In genomic region chr5:138165594-138165993, GRCm38 (mm10) we compare ENCODE assay signal across 18 mouse cellular contexts. TPM values are rescaled to one million over a fixed set of nuclear protein-coding genes. Genes with fewer than 3 reads are reported as not detected.
DNase-seq lines count a peak whose midpoint lies in the region; ATAC-seq lines count a peak whose summit lies in the region.
"Had no signal": no experiment of that assay in that cellular context is flagged by ENCODE, and none has a peak within 500 bp of the region (broad histone marks: within the 10 kb centered on the region; RNA-seq: fewer than 3 reads in every experiment).

No protein-coding gene starts in this region.

- H3K9ac ChIP-seq in forebrain, embryonic 11.5 days (ENCODE audit: low read length), result no peak overlapping the region
- H3K9ac ChIP-seq in midbrain, embryonic 15.5 days, result no peak overlapping the region
- no peak overlapping the region for H3K9ac ChIP-seq in midbrain, embryonic 14.5 days (replicated peaks; ENCODE audit: low read length)
- H3K9ac ChIP-seq: hindbrain, embryonic 15.5 days; kidney, embryonic 15.5 days; liver, embryonic 15.5 days had no signal

- no peak for DNase-seq in forebrain, embryonic 10.5 days (ENCODE audit: extremely low spot score, low spot score)
- DNase-seq in forebrain, embryonic 11.5 days (ENCODE audit: low spot score), result no peak
- no peak for DNase-seq in midbrain, embryonic 14.5 days
- no peak for DNase-seq in embryonic facial prominence, embryonic 10.5 days (ENCODE audit: low spot score)
- DNase-seq in frontal cortex, postnatal 10 days (ENCODE audit: low spot score in 2 of 2), result no peak
- DNase-seq in urinary bladder, postnatal 25 days (ENCODE audit: low spot score), result no peak
- DNase-seq: adrenal gland, postnatal 14 days; heart, postnatal 10 days; kidney, postnatal 4 days; right cerebral cortex, adult 18-20 months had no signal

- ATAC-seq in forebrain, embryonic 11.5 days (replicated peaks; ENCODE audit: low FRiP score), result no peak
- no peak for ATAC-seq in midbrain, embryonic 15.5 days (replicated peaks)
- ATAC-seq in midbrain, embryonic 14.5 days (ENCODE audit: low FRiP score, low TSS enrichment), result no peak
- ATAC-seq: intestine, postnatal 0 days had no signal

- no peaks in the 10 kb centered on the region for H3K27me3 ChIP-seq in forebrain, embryonic 10.5 days (ENCODE audit: poor library complexity, severe bottlenecking)
- no peaks in the 10 kb centered on the region for H3K27me3 ChIP-seq in forebrain, embryonic 11.5 days (ENCODE audit: control insufficient read depth, insufficient read depth, low read length)
- no peaks in the 10 kb centered on the region for H3K27me3 ChIP-seq in midbrain, embryonic 15.5 days (replicated peaks)
- no peaks in the 10 kb centered on the region for H3K27me3 ChIP-seq in midbrain, embryonic 14.5 days (ENCODE audit: control insufficient read depth, insufficient read depth, low read length)
- no peaks in the 10 kb centered on the region for H3K27me3 ChIP-seq in embryonic facial prominence, embryonic 10.5 days (replicated peaks; ENCODE audit: low read depth, poor library complexity, severe bottlenecking)
- H3K27me3 ChIP-seq: hindbrain, embryonic 15.5 days; kidney, embryonic 15.5 days; liver, embryonic 15.5 days; midbrain, embryonic 12.5 days had no signal

- peak overlapping the region; percentile 12; the same call in 1 of the 2 replicates for H3K4me3 ChIP-seq in forebrain, embryonic 10.5 days
- no peak overlapping the region for H3K4me3 ChIP-seq in forebrain, embryonic 11.5 days (ENCODE audit: low read depth, low read length)
- no peak overlapping the region for H3K4me3 ChIP-seq in midbrain, embryonic 15.5 days
- no peak overlapping the region for H3K4me3 ChIP-seq in midbrain, embryonic 14.5 days (replicated peaks; ENCODE audit: low read depth, low read length)
- peak overlapping the region; percentile 34; the same call in 1 of the 2 replicates for H3K4me3 ChIP-seq in embryonic facial prominence, embryonic 10.5 days
- H3K4me3 ChIP-seq: erythroblast, embryonic 14.5 days; hindbrain, embryonic 15.5 days; kidney, embryonic 15.5 days; liver, embryonic 15.5 days; midbrain, embryonic 12.5 days had no signal

- no peaks in the 10 kb centered on the region for H3K9me3 ChIP-seq in forebrain, embryonic 10.5 days
- H3K9me3 ChIP-seq in forebrain, embryonic 11.5 days (ENCODE audit: control insufficient read depth, low read length), result no peaks in the 10 kb centered on the region
- no peaks in the 10 kb centered on the region for H3K9me3 ChIP-seq in midbrain, embryonic 15.5 days
- H3K9me3 ChIP-seq in midbrain, embryonic 14.5 days (ENCODE audit: control insufficient read depth, low read length), result no peaks in the 10 kb centered on the region
- no peaks in the 10 kb centered on the region for H3K9me3 ChIP-seq in embryonic facial prominence, embryonic 10.5 days
- H3K9me3 ChIP-seq: hindbrain, embryonic 15.5 days; kidney, embryonic 15.5 days; liver, embryonic 15.5 days; midbrain, embryonic 12.5 days had no signal

- H3K4me2 ChIP-seq in forebrain, embryonic 11.5 days (ENCODE audit: low read depth, low read length, severe bottlenecking), result no peak overlapping the region
- H3K4me2 ChIP-seq in midbrain, embryonic 15.5 days, result no peak overlapping the region
- H3K4me2 ChIP-seq in midbrain, embryonic 14.5 days (ENCODE audit: low read length), result no peak overlapping the region
- H3K4me2 ChIP-seq: heart, embryonic 11.5 days; hindbrain, embryonic 15.5 days; kidney, embryonic 15.5 days; liver, embryonic 15.5 days; midbrain, embryonic 12.5 days had no signal

- peaks cover 38% of the 10 kb centered on the region for H3K4me1 ChIP-seq in forebrain, embryonic 10.5 days
- peaks cover 8% of the 10 kb centered on the region; the same call in 1 of the 2 replicates for H3K4me1 ChIP-seq in forebrain, embryonic 11.5 days (replicated peaks; ENCODE audit: control insufficient read depth, insufficient read depth, low read length)
- peaks cover 24% of the 10 kb centered on the region for H3K4me1 ChIP-seq in midbrain, embryonic 15.5 days
- peaks cover 14% of the 10 kb centered on the region for H3K4me1 ChIP-seq in midbrain, embryonic 14.5 days (ENCODE audit: control insufficient read depth, insufficient read depth, low read length)
- peaks cover 31% of the 10 kb centered on the region for H3K4me1 ChIP-seq in embryonic facial prominence, embryonic 10.5 days

- no peak overlapping the region for H3K27ac ChIP-seq in forebrain, embryonic 10.5 days
- H3K27ac ChIP-seq in forebrain, embryonic 11.5 days (ENCODE audit: low read depth, low read length), result no peak overlapping the region
- H3K27ac ChIP-seq in midbrain, embryonic 15.5 days, result 0 out of 2 replicates have a peak overlapping the region, but pooled peaks have one; percentile 18
- no peak overlapping the region for H3K27ac ChIP-seq in midbrain, embryonic 14.5 days (replicated peaks; ENCODE audit: low read depth, low read length)
- H3K27ac ChIP-seq in embryonic facial prominence, embryonic 10.5 days (replicated peaks), result no peak overlapping the region
- H3K27ac ChIP-seq: hindbrain, embryonic 15.5 days; kidney, embryonic 15.5 days; liver, embryonic 15.5 days; midbrain, embryonic 12.5 days had no signal

- peaks cover 84% of the 10 kb centered on the region for H3K36me3 ChIP-seq in forebrain, embryonic 10.5 days (replicated peaks)
- peaks cover 40% of the 10 kb centered on the region for H3K36me3 ChIP-seq in forebrain, embryonic 11.5 days (ENCODE audit: control insufficient read depth, insufficient read depth, low read length)
- peaks cover 61% of the 10 kb centered on the region for H3K36me3 ChIP-seq in midbrain, embryonic 15.5 days (replicated peaks)
- H3K36me3 ChIP-seq in midbrain, embryonic 14.5 days (ENCODE audit: control insufficient read depth, insufficient read depth, low read length), result peaks cover 74% of the 10 kb centered on the region
- peaks cover 82% of the 10 kb centered on the region for H3K36me3 ChIP-seq in embryonic facial prominence, embryonic 10.5 days (replicated peaks)

- 87% methylated on average over 8 of the region's 8 CpGs for WGBS in forebrain, embryonic 10.5 days
- WGBS in forebrain, embryonic 11.5 days, result 81% methylated on average over 8 of the region's 8 CpGs
- 82% methylated on average over 8 of the region's 8 CpGs for WGBS in midbrain, embryonic 15.5 days
- WGBS in midbrain, embryonic 14.5 days, result 84% methylated on average over 8 of the region's 8 CpGs
- WGBS in embryonic facial prominence, embryonic 10.5 days, result 80% methylated on average over 8 of the region's 8 CpGs

RNA-seq across cellular contexts. Expression of gene Cops6, which starts 4.7 kb away (rescaled TPM):
- polyA plus RNA-seq in forebrain, embryonic 10.5 days (2016; fragmentation: Nextera tagmentation; extraction: Ambion mirVana), result 348 and 351 TPM in 2 replicates
- 248 and 275 TPM in 2 replicates for polyA plus RNA-seq in forebrain, embryonic 11.5 days (2014; fragmentation: Nextera tagmentation; extraction: Ambion mirVana)
- polyA plus RNA-seq in midbrain, embryonic 15.5 days (2015; fragmentation: Nextera tagmentation; extraction: Ambion mirVana), result 310 and 323 TPM in 2 replicates
- polyA plus RNA-seq in midbrain, embryonic 14.5 days (2014; fragmentation: Nextera tagmentation; extraction: Ambion mirVana), result 241 and 270 TPM in 2 replicates
- polyA plus RNA-seq in embryonic facial prominence, embryonic 10.5 days (2016; fragmentation: Nextera tagmentation; extraction: Ambion mirVana), result 357 and 367 TPM in 2 replicates

RNA-seq across cellular contexts. Expression of gene Ap4m1, which starts 6.2 kb away (rescaled TPM):
- 32.7 TPM in 2 replicates for polyA plus RNA-seq in forebrain, embryonic 10.5 days (2016; fragmentation: Nextera tagmentation; extraction: Ambion mirVana)
- 24.0 and 24.1 TPM in 2 replicates for polyA plus RNA-seq in forebrain, embryonic 11.5 days (2014; fragmentation: Nextera tagmentation; extraction: Ambion mirVana)
- 28.5 and 30.5 TPM in 2 replicates for polyA plus RNA-seq in midbrain, embryonic 15.5 days (2015; fragmentation: Nextera tagmentation; extraction: Ambion mirVana)
- polyA plus RNA-seq in midbrain, embryonic 14.5 days (2014; fragmentation: Nextera tagmentation; extraction: Ambion mirVana), result 16.8 and 19.9 TPM in 2 replicates
- 30.6 and 33.0 TPM in 2 replicates for polyA plus RNA-seq in embryonic facial prominence, embryonic 10.5 days (2016; fragmentation: Nextera tagmentation; extraction: Ambion mirVana)

RNA-seq across cellular contexts. Expression of gene Mcm7, which starts 6.6 kb away (rescaled TPM):
- 444 and 449 TPM in 2 replicates for polyA plus RNA-seq in forebrain, embryonic 10.5 days (2016; fragmentation: Nextera tagmentation; extraction: Ambion mirVana)
- polyA plus RNA-seq in forebrain, embryonic 11.5 days (2014; fragmentation: Nextera tagmentation; extraction: Ambion mirVana), result 370 and 373 TPM in 2 replicates
- polyA plus RNA-seq in midbrain, embryonic 15.5 days (2015; fragmentation: Nextera tagmentation; extraction: Ambion mirVana), result 93.3 and 95.3 TPM in 2 replicates
- 81.9 and 117 TPM in 2 replicates for polyA plus RNA-seq in midbrain, embryonic 14.5 days (2014; fragmentation: Nextera tagmentation; extraction: Ambion mirVana)
- polyA plus RNA-seq in embryonic facial prominence, embryonic 10.5 days (2016; fragmentation: Nextera tagmentation; extraction: Ambion mirVana), result 365 and 378 TPM in 2 replicates

RNA-seq across cellular contexts. Expression of gene Zfp113, which starts 10.1 kb away (rescaled TPM):
- polyA plus RNA-seq in forebrain, embryonic 10.5 days (2016; fragmentation: Nextera tagmentation; extraction: Ambion mirVana), result 37.0 and 38.7 TPM in 2 replicates
- polyA plus RNA-seq in forebrain, embryonic 11.5 days (2014; fragmentation: Nextera tagmentation; extraction: Ambion mirVana), result 35.2 and 39.9 TPM in 2 replicates
- polyA plus RNA-seq in midbrain, embryonic 15.5 days (2015; fragmentation: Nextera tagmentation; extraction: Ambion mirVana), result 31.6 and 33.7 TPM in 2 replicates
- 24.9 and 27.8 TPM in 2 replicates for polyA plus RNA-seq in midbrain, embryonic 14.5 days (2014; fragmentation: Nextera tagmentation; extraction: Ambion mirVana)
- polyA plus RNA-seq in embryonic facial prominence, embryonic 10.5 days (2016; fragmentation: Nextera tagmentation; extraction: Ambion mirVana), result 32.1 and 39.8 TPM in 2 replicates

RNA-seq across cellular contexts. Expression of gene Taf6, which starts 21.7 kb away (rescaled TPM):
- polyA plus RNA-seq in forebrain, embryonic 10.5 days (2016; fragmentation: Nextera tagmentation; extraction: Ambion mirVana), result 151 and 155 TPM in 2 replicates
- 150 and 155 TPM in 2 replicates for polyA plus RNA-seq in forebrain, embryonic 11.5 days (2014; fragmentation: Nextera tagmentation; extraction: Ambion mirVana)
- polyA plus RNA-seq in midbrain, embryonic 15.5 days (2015; fragmentation: Nextera tagmentation; extraction: Ambion mirVana), result 83.6 and 86.5 TPM in 2 replicates
- polyA plus RNA-seq in midbrain, embryonic 14.5 days (2014; fragmentation: Nextera tagmentation; extraction: Ambion mirVana), result 68.7 and 93.5 TPM in 2 replicates
- polyA plus RNA-seq in embryonic facial prominence, embryonic 10.5 days (2016; fragmentation: Nextera tagmentation; extraction: Ambion mirVana), result 146 and 149 TPM in 2 replicates

Comparison
In these comparisons a context has a peak if more than half of its experiments do, and no peak if none do; other contexts are left out.
1. H3K4me3 ChIP-seq: peak in forebrain, embryonic 10.5 days (single experiment) and embryonic facial prominence, embryonic 10.5 days (single experiment); none in forebrain, embryonic 11.5 days (single experiment), midbrain, embryonic 15.5 days (single experiment) and midbrain, embryonic 14.5 days (single experiment).